Mouse (Mus musculus): ENCODE measurements around the gene Olfr1044. TPM values are rescaled to one million over a fixed set of nuclear protein-coding genes. Genes with fewer than 3 reads are reported as not detected.

Olfr1044 gene
- total and polyA plus RNA-seq, 2 experiments = not detected

GRCm38 (mm10) chr2:86167422-86167821 is 10.2 kb downstream of the Olfr1044 start, which contains the start of gene Olfr1043:
Gene Olfr1043 (minus strand): TSS chr2:86167522.
- Histone ChIP-seq H3K4me1 (ENCODE audit: control insufficient read depth, insufficient read depth, low read length) (no peaks in the 10 kb centered on the region), H3K9ac (ENCODE audit: low read depth, low read length) (no peak within 1 kb of the TSS), H3K36me3 (ENCODE audit: control insufficient read depth, insufficient read depth, low read length) (no peaks in the 10 kb centered on the region), H3K79me2 (ENCODE audit: control insufficient read depth, insufficient read depth, low read length) (no peaks in the 10 kb centered on the region), H3K27ac (replicated peaks; ENCODE audit: insufficient read depth, low read depth, low read length) (no peak within 1 kb of the TSS), H3K4me3 (ENCODE audit: insufficient read depth, low read depth, low read length) (no peak within 1 kb of the TSS), H3K27me3 (ENCODE audit: control insufficient read depth, insufficient read depth, low read length) (no peaks in the 10 kb centered on the region)
- 84% methylated on average over 2 of the region's 2 CpGs for WGBS
- no peak for DNase-seq (ENCODE audit: extremely low read depth, low read depth, low spot score)
- no peak for TF ChIP-seq CTCF (IDR thresholded peaks at IDR 0.05; ENCODE audit: low read depth, low read length)
- TF ChIP-seq POLR2A (IDR thresholded peaks at IDR 0.05; ENCODE audit: extremely low read depth, insufficient read depth, low read length) = no peak

- no peaks in the 10 kb centered on the region for H3K79me2 ChIP-seq (ENCODE audit: control insufficient read depth, insufficient read depth, low read length)
- DNase-seq (ENCODE audit: extremely low read depth, low read depth, low spot score) = no peak
- no peak within 1 kb of the TSS for H3K4me3 ChIP-seq (ENCODE audit: insufficient read depth, low read depth, low read length)
- no peaks in the 10 kb centered on the region for H3K27me3 ChIP-seq (ENCODE audit: control insufficient read depth, insufficient read depth, low read length)
- no peaks in the 10 kb centered on the region for H3K4me1 ChIP-seq (ENCODE audit: control insufficient read depth, insufficient read depth, low read length)
- TF ChIP-seq POLR2A (IDR thresholded peaks at IDR 0.05; ENCODE audit: extremely low read depth, insufficient read depth, low read length) (no peak), CTCF (IDR thresholded peaks at IDR 0.05; ENCODE audit: low read depth, low read length) (no peak)
- no peaks in the 10 kb centered on the region for H3K36me3 ChIP-seq (ENCODE audit: control insufficient read depth, insufficient read depth, low read length)
- no peak within 1 kb of the TSS for H3K9ac ChIP-seq (ENCODE audit: low read depth, low read length)
- H3K27ac ChIP-seq (replicated peaks; ENCODE audit: insufficient read depth, low read depth, low read length) = no peak within 1 kb of the TSS
- 81% methylated on average over 2 of the region's 2 CpGs for WGBS
Measured at GRCm38 (mm10) chr2:86161738-86162137, 15.9 kb downstream of the Olfr1044 start, which contains the start of gene Olfr1042. Gene Olfr1042 (minus strand): TSS chr2:86161838.

DNA sequence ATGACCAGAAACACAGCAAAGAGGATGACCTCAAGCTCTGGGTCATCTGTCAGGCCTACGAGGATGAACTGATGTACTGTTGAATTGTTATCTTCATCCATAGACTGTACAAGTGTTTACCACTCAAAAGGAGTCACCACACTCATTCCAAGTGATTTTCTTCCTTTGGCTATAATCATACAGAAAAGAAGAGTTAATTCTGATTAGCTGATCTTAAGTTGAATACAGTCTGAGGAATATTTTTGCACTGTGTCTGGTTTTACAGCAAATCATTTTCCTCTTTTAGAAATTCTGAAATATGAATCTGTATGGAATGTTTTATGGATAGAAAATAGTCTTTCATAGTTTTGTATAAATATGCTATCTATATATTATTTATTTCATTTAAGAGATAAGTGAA is 31.0 kb downstream of the Olfr1044 start, which contains the start of gene Olfr1040:
TSS of gene Olfr1040 (minus strand) at position 101 of the 400 bp plus-strand sequence.
- no peaks in the 10 kb centered on the region for H3K27me3 ChIP-seq (ENCODE audit: control insufficient read depth, insufficient read depth, low read length)
- no peak within 1 kb of the TSS for H3K27ac ChIP-seq (replicated peaks; ENCODE audit: insufficient read depth, low read depth, low read length)
- 89% methylated on average over 1 of the region's 1 CpGs for WGBS
- no peaks in the 10 kb centered on the region for H3K79me2 ChIP-seq (ENCODE audit: control insufficient read depth, insufficient read depth, low read length)
- H3K36me3 ChIP-seq (ENCODE audit: control insufficient read depth, insufficient read depth, low read length) = no peaks in the 10 kb centered on the region
- no peak for DNase-seq (ENCODE audit: extremely low read depth, low read depth, low spot score)
- no peak within 1 kb of the TSS for H3K9ac ChIP-seq (ENCODE audit: low read depth, low read length)
- no peaks in the 10 kb centered on the region for H3K4me1 ChIP-seq (ENCODE audit: control insufficient read depth, insufficient read depth, low read length)
- no peak for TF ChIP-seq CTCF (IDR thresholded peaks at IDR 0.05; ENCODE audit: low read depth, low read length)
- H3K4me3 ChIP-seq (ENCODE audit: insufficient read depth, low read depth, low read length) = no peak within 1 kb of the TSS

DNA sequence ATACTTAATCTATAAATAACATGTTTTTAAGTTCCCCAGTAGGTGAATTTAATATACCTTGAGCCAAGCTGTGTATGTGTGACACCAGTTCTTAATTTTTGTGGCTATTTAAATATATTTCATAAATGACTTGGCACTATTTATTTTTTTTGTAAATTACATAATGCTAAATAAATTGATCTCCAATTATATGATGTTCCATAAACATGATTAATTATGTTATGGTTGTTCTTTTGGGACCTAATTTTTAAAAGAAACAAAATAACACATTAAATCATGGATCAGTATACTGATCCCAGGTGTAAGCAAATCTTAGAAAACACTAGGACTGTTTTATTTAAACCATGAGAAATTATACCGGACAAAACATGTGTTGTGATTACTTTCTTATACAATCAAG is 41.8 kb downstream of the Olfr1044 start, which contains the start of gene Olfr1039:
TSS of gene Olfr1039 (minus strand) at position 101 of the 400 bp plus-strand sequence.
- Histone ChIP-seq H3K79me2 (ENCODE audit: control insufficient read depth, insufficient read depth, low read length) (no peaks in the 10 kb centered on the region), H3K4me3 (ENCODE audit: insufficient read depth, low read depth, low read length) (no peak within 1 kb of the TSS), H3K36me3 (ENCODE audit: control insufficient read depth, insufficient read depth, low read length) (no peaks in the 10 kb centered on the region), H3K4me1 (ENCODE audit: control insufficient read depth, insufficient read depth, low read length) (no peaks in the 10 kb centered on the region), H3K27me3 (ENCODE audit: control insufficient read depth, insufficient read depth, low read length) (no peaks in the 10 kb centered on the region), H3K9ac (ENCODE audit: low read depth, low read length) (no peak within 1 kb of the TSS), H3K27ac (replicated peaks; ENCODE audit: insufficient read depth, low read depth, low read length) (no peak within 1 kb of the TSS)
- no peak for TF ChIP-seq CTCF (IDR thresholded peaks at IDR 0.05; ENCODE audit: low read depth, low read length)
- no peak for TF ChIP-seq POLR2A (IDR thresholded peaks at IDR 0.05; ENCODE audit: extremely low read depth, insufficient read depth, low read length)
- no peak for DNase-seq (ENCODE audit: extremely low read depth, low read depth, low spot score)
- 96% methylated on average over 1 of the region's 1 CpGs for WGBS

Other genes with a start within 250 kb of the Olfr1044 start
- not detected in 2 replicates for gene Olfr1028, start 227.4 kb downstream of the Olfr1044 start, total RNA-seq (2014; rRNA removed)
- gene Olfr1028, start 227.4 kb downstream of the Olfr1044 start, polyA plus RNA-seq (2012; rRNA removed) = not detected in 2 replicates
- 0.09 and 0.13 TPM in 2 replicates for gene Olfr1029, start 203.9 kb downstream of the Olfr1044 start, total RNA-seq (2014; rRNA removed)
- gene Olfr1029, start 203.9 kb downstream of the Olfr1044 start, polyA plus RNA-seq (2012; rRNA removed) = 0.04 TPM in 1 of 2 replicates, not detected in the other
- gene Olfr1030, start 198.5 kb downstream of the Olfr1044 start, total RNA-seq (2014; rRNA removed) = under 0.01 TPM in 1 of 2 replicates, not detected in the other
- 0.02 TPM in 1 of 2 replicates, not detected in the other for gene Olfr1030, start 198.5 kb downstream of the Olfr1044 start, polyA plus RNA-seq (2012; rRNA removed)
- gene Olfr1031, start 187.5 kb downstream of the Olfr1044 start, total RNA-seq (2014; rRNA removed) = not detected in 2 replicates
- not detected in 2 replicates for gene Olfr1031, start 187.5 kb downstream of the Olfr1044 start, polyA plus RNA-seq (2012; rRNA removed)
- not detected in 2 replicates for gene Olfr1032, start 172.3 kb downstream of the Olfr1044 start, total RNA-seq (2014; rRNA removed)
- gene Olfr1032, start 172.3 kb downstream of the Olfr1044 start, polyA plus RNA-seq (2012; rRNA removed) = not detected in 2 replicates
- 8.7 and 10.7 TPM in 2 replicates for gene Olfr1033, start 157.2 kb downstream of the Olfr1044 start, total RNA-seq (2014; rRNA removed)
- 1.7 TPM in 2 replicates for gene Olfr1033, start 157.2 kb downstream of the Olfr1044 start, polyA plus RNA-seq (2012; rRNA removed)
- gene Olfr1034, start 132.0 kb downstream of the Olfr1044 start, total RNA-seq (2014; rRNA removed) = 2.4 and 2.6 TPM in 2 replicates
- gene Olfr1034, start 132.0 kb downstream of the Olfr1044 start, polyA plus RNA-seq (2012; rRNA removed) = 0.90 and 0.93 TPM in 2 replicates
- gene Olfr1036, start 103.8 kb downstream of the Olfr1044 start, total RNA-seq (2014; rRNA removed) = not detected in 2 replicates
- gene Olfr1036, start 103.8 kb downstream of the Olfr1044 start, polyA plus RNA-seq (2012; rRNA removed) = not detected in 2 replicates
- gene Olfr1037, start 90.4 kb downstream of the Olfr1044 start, total RNA-seq (2014; rRNA removed) = not detected in 2 replicates
- gene Olfr1037, start 90.4 kb downstream of the Olfr1044 start, polyA plus RNA-seq (2012; rRNA removed) = not detected in 2 replicates
- not detected in 2 replicates for gene Olfr1039, start 41.9 kb downstream of the Olfr1044 start, total RNA-seq (2014; rRNA removed)
- gene Olfr1039, start 41.9 kb downstream of the Olfr1044 start, polyA plus RNA-seq (2012; rRNA removed) = not detected in 2 replicates
- gene Olfr1040, start 31.1 kb downstream of the Olfr1044 start, total RNA-seq (2014; rRNA removed) = not detected in 2 replicates
- gene Olfr1040, start 31.1 kb downstream of the Olfr1044 start, polyA plus RNA-seq (2012; rRNA removed) = not detected in 2 replicates
- not detected in 2 replicates for gene Olfr1042, start 16.0 kb downstream of the Olfr1044 start, total RNA-seq (2014; rRNA removed)
- not detected in 2 replicates for gene Olfr1042, start 16.0 kb downstream of the Olfr1044 start, polyA plus RNA-seq (2012; rRNA removed)
- not detected in 2 replicates for gene Olfr1043, start 10.3 kb downstream of the Olfr1044 start, total RNA-seq (2014; rRNA removed)
- gene Olfr1043, start 10.3 kb downstream of the Olfr1044 start, polyA plus RNA-seq (2012; rRNA removed) = not detected in 2 replicates
- gene Olfr52, start 7.9 kb upstream of the Olfr1044 start, total RNA-seq (2014; rRNA removed) = not detected in 2 replicates
- not detected in 2 replicates for gene Olfr52, start 7.9 kb upstream of the Olfr1044 start, polyA plus RNA-seq (2012; rRNA removed)
- not detected in 2 replicates for gene Olfr1045, start 25.2 kb upstream of the Olfr1044 start, total RNA-seq (2014; rRNA removed)
- gene Olfr1045, start 25.2 kb upstream of the Olfr1044 start, polyA plus RNA-seq (2012; rRNA removed) = not detected in 2 replicates
- not detected in 2 replicates for gene Olfr1046, start 41.5 kb upstream of the Olfr1044 start, total RNA-seq (2014; rRNA removed)
- gene Olfr1046, start 41.5 kb upstream of the Olfr1044 start, polyA plus RNA-seq (2012; rRNA removed) = not detected in 2 replicates
- gene Olfr1047, start 53.6 kb upstream of the Olfr1044 start, total RNA-seq (2014; rRNA removed) = not detected in 2 replicates
- gene Olfr1047, start 53.6 kb upstream of the Olfr1044 start, polyA plus RNA-seq (2012; rRNA removed) = not detected in 2 replicates
- not detected in 2 replicates for gene Olfr1048, start 62.5 kb upstream of the Olfr1044 start, total RNA-seq (2014; rRNA removed)
- gene Olfr1048, start 62.5 kb upstream of the Olfr1044 start, polyA plus RNA-seq (2012; rRNA removed) = not detected in 2 replicates
- not detected in 2 replicates for gene Olfr1049, start 80.5 kb upstream of the Olfr1044 start, total RNA-seq (2014; rRNA removed)
- not detected in 2 replicates for gene Olfr1049, start 80.5 kb upstream of the Olfr1044 start, polyA plus RNA-seq (2012; rRNA removed)
- gene Olfr1051, start 101.3 kb upstream of the Olfr1044 start, total RNA-seq (2014; rRNA removed) = not detected in 2 replicates
- gene Olfr1051, start 101.3 kb upstream of the Olfr1044 start, polyA plus RNA-seq (2012; rRNA removed) = not detected in 2 replicates
- not detected in 2 replicates for gene Olfr1052, start 114.6 kb upstream of the Olfr1044 start, total RNA-seq (2014; rRNA removed)
- gene Olfr1052, start 114.6 kb upstream of the Olfr1044 start, polyA plus RNA-seq (2012; rRNA removed) = not detected in 2 replicates
- gene Olfr1053, start 137.5 kb upstream of the Olfr1044 start, total RNA-seq (2014; rRNA removed) = not detected in 2 replicates
- not detected in 2 replicates for gene Olfr1053, start 137.5 kb upstream of the Olfr1044 start, polyA plus RNA-seq (2012; rRNA removed)
- gene Olfr1054, start 157.6 kb upstream of the Olfr1044 start, total RNA-seq (2014; rRNA removed) = not detected in 2 replicates
- not detected in 2 replicates for gene Olfr1054, start 157.6 kb upstream of the Olfr1044 start, polyA plus RNA-seq (2012; rRNA removed)
- not detected in 2 replicates for gene Olfr1055, start 172.5 kb upstream of the Olfr1044 start, total RNA-seq (2014; rRNA removed)
- not detected in 2 replicates for gene Olfr1055, start 172.5 kb upstream of the Olfr1044 start, polyA plus RNA-seq (2012; rRNA removed)
- not detected in 2 replicates for gene Olfr1056, start 184.6 kb upstream of the Olfr1044 start, total RNA-seq (2014; rRNA removed)
- gene Olfr1056, start 184.6 kb upstream of the Olfr1044 start, polyA plus RNA-seq (2012; rRNA removed) = not detected in 2 replicates
- not detected in 2 replicates for gene Olfr1057, start 200.6 kb upstream of the Olfr1044 start, total RNA-seq (2014; rRNA removed)
- gene Olfr1057, start 200.6 kb upstream of the Olfr1044 start, polyA plus RNA-seq (2012; rRNA removed) = not detected in 2 replicates
- not detected in 2 replicates for gene Olfr1058, start 210.7 kb upstream of the Olfr1044 start, total RNA-seq (2014; rRNA removed)
- gene Olfr1058, start 210.7 kb upstream of the Olfr1044 start, polyA plus RNA-seq (2012; rRNA removed) = not detected in 2 replicates
- not detected in 2 replicates for gene Olfr1061, start 236.2 kb upstream of the Olfr1044 start, total RNA-seq (2014; rRNA removed)
- gene Olfr1061, start 236.2 kb upstream of the Olfr1044 start, polyA plus RNA-seq (2012; rRNA removed) = not detected in 2 replicates
- gene Olfr1062, start 248.9 kb upstream of the Olfr1044 start, total RNA-seq (2014; rRNA removed) = not detected in 2 replicates
- gene Olfr1062, start 248.9 kb upstream of the Olfr1044 start, polyA plus RNA-seq (2012; rRNA removed) = not detected in 2 replicates